Mouse (Mus musculus) 3134 (cell line): ENCODE measurements at regions not wholly inside any gene's neighbourhood (a gene's known extent, or its start where the extent isn't known, plus 50 kb on each side); places are given as distances from the start of the nearest gene placed in this dataset.
"Not testable (repeated sequence)": the region's sequence is repeated elsewhere in the genome, so short reads cannot be mapped to it uniquely, and the experiment has no call there.

Experiments
- DNase-seq: peaks from one replicate; pipeline ENCODE4 v3.0.0-alpha.2; 2011; ENCODE audit warnings: low spot score; ENCODE audit not compliant: insufficient read length; ENCODE audit errors: extremely low read depth

DNA sequence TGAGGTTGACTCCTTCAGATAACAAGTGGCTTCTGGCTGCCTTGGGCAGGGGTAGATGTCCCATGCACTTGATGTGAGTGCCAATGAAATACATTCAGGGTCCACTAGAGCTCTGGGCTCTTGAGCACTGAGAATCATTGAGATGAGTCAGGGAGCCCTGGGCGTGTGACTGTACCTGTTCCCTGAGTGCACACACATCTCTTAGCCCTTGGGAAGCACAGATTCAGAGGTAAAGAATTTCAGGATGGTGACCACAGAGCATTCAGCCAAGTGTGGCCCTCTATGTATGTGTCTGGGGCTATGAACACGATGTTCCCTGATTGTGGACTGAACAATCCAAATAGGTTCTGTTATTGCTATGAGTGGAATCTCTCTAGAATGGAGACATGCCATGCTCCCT lies 281.6 kb downstream of the Diras2 start:
- DNase-seq = peak; percentile 45

DNA sequence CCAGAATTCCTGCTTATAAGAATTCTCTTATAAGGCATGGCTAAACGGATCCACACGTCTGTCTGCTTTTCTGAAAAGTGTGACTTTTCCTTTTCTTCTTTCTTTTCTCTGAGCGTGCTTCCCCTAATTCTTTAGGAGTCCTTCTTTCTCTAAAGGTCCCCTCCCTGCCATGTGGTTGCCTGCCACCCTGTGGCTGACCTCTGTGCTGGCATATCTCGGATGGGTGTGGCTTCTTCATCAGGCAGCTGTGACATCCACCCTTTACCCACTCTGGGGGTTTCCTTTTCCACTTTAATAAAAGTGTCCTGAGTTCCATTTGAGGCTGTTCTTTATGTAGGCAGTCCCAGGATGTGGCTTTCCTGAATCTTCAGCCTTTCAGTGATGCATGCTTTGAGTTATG lies 280.7 kb downstream of the Diras2 start:
- no peak for DNase-seq

- DNase-seq = no peak
Measured at GRCm38 (mm10) chr13:52252303-52252702, 278.8 kb downstream of the Diras2 start.

DNA sequence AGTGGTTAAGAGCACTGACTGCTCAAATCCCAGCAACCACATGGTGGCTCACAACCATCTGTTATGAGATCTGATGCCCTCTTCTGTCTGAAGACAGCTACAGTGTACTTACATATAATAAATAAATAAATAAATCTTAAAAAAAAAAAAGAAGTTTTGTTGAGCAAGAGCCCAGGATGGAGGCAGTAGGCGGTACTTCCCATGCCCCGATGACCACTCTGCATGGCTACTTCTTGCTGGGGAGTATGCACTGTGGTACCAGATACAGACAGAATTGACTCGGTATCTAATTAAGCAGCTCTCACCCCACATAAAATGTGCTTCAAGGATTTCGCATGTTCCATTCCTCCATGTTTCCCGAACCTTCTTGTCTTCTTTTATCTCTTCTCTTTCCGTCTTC lies 278.4 kb downstream of the Diras2 start:
- not testable (repeated sequence) for DNase-seq

DNA sequence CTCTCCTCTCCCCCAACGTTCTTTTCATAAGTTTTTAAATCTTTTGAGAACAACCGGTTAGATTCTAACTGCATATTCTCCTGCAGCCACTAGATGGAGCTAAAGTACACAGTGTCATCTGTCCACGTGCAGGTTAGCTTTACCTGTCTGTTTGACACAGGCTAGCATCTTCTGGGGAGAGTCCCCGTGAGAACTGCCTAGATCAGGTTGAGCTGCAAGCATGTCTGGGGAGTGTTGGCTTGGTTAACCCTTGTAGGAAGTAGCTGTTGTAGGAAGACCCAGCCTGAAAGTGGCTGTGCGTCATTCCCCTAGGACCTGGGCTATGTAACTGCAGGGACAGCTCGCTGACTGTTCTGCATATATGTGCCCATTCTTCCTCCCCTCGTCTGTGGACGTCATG lies 277.9 kb downstream of the Diras2 start:
- no peak for DNase-seq

DNA sequence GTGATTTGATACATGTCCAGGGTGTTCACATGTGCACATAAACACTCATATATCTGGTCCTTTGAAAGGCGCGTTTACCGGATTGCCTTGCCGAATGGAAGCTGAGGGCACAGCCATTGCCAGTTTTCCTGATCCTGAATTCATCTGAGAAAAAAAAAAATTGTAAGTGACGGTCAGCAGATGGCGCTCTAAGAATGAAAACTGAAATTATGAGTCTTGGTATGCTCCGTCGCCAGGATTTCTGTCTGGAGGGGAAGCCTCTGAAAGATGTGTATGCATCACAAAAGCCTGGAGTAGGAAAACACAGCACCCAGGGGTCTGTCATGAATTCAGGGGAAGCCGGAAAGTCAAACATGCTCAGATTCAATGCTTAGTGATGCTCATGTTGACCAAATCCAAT lies 276.9 kb downstream of the Diras2 start:
- DNase-seq = no peak

DNA sequence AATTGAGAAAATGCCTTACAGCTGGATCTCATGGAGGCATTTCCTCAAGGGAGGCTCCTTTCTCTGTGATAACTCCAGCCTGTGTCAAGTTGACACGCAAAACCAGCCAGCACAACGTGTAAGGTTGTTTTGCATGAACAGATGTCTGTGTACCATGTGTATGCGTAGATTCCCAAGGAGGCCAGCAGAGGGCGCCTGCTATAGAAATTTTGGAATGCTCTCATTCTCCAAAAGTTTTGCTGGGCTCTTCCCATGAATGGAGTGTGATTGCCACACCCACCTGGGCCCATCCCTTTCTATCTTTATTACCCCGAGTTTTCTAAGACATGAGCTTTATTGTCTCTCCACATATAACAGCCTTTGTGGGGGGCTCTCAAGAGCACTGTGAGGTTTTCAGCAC lies 275.4 kb downstream of the Diras2 start:
- DNase-seq = no peak

DNA sequence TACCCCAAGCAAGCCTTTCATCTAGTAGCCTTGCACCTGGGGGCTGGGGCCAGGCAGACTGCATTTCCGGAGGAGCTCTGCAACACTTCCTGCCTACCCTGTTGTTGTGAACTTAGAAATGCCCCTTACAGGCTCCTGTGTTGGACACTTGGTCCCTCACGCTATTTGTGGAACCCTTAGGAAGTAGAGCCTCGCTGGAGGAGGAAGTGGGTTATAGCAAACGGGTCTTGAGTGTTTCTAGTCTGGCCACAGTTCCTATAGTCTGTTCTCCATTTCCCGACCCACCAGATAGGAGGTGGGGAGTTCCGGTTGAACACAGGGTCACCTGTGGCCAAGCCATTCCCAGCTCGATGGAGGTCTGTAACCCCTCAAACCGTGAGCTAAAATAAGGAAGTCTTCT lies 272.7 kb downstream of the Diras2 start:
- DNase-seq = no peak

DNA sequence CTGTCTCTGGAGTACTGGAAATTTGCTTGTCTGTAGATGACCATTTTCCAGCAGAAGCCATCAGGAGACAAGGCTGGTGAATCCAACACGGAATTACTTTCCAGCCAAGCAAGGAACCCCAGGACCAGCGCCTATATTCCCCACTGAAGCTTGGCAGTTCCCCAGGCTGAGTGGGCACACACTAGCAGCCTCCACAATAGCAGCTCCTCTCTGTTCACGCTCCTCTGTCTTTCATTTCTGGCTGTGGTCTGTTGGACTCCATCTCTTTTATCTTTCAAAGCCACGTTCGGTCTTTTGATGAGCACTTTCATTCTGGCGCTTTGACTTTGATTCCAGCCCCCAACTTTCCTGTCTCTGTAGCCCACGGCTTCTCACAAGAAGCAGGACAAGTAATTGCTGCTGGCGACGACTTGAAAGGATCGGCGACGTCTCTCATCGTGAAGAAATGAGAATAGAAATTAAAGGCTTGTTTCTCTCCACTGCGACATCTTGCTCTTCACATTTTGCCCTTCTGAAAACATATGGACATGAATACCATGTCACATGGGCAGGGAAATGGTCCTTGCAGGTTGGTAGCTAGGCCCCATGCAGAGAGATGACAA lies 268.0 kb downstream of the Diras2 start:
- no peak for DNase-seq

DNA sequence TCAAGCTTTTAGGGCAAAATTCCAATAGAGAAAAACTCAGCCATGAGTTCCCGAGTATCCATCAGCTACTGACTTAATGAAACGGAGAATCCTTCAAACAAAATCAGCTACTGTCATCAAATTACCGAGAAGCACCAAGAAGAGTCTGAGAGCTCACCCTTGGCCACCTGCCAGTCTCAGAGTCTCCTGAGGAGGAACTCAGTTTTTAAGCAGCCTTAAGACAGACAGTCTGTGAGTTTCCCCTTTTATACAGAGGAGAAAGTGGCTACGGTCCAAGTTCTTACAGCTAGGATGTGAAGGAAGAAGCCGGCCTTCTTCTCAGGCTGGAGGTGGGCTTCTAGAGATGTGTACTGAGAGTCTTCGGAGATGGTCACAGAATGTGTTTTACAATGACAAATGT lies 262.8 kb downstream of the Diras2 start:
- no peak for DNase-seq

DNA sequence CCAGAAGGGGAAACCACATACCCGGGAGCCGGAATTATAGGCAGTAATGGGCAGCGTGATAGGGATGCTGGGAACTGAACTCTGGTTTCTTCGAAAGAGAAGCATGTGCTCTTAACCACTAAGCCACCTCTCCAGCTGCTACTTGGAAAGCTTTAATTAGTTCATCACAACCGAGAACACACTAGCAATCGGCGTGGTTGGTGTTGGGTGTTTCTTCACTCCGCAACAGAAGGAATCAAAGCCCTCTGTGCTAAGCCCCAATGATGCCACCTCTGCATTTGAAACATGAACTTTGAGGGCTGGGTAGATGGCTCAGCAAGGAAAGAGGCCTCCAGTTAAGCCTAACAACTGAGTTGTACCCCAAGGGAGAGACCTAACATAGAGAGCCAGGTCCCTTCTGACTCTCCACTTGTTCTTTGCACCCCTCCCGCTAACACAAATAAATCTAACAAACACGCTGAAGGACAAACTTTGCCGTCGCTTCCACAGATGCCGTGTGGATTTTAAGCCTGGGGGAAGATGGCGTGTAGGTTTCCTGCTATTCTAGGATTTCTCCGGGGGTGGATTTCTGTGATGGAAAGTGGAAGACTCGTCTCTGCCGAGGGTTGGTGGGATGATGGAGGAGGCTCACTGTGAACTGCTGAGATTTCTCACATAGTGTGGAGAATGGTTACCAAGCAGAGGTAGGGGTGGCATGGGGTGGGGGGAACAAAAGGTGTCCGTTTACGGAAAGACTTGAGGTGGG lies 257.4 kb downstream of the Diras2 start:
- no peak for DNase-seq

DNA sequence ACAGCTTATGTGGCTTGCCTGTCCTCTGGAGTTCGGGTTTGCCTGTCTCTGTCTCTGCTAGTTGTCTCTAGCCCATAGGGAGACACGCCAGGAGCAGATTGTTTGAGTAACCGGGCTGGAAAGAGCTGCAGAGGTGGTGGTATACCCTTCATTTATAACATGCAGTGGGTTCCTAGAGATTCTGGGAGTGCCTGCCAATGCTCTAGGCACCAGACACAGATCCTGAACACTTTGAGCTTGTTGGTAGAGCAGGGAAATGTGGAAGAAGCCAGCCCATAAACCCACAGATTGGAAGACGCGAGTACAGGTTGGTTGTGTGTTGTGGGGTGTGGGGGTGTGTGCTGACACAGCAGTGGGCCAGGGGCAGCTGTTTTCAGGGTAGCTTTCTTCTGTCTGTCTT lies 255.9 kb downstream of the Diras2 start:
- DNase-seq = no peak

DNA sequence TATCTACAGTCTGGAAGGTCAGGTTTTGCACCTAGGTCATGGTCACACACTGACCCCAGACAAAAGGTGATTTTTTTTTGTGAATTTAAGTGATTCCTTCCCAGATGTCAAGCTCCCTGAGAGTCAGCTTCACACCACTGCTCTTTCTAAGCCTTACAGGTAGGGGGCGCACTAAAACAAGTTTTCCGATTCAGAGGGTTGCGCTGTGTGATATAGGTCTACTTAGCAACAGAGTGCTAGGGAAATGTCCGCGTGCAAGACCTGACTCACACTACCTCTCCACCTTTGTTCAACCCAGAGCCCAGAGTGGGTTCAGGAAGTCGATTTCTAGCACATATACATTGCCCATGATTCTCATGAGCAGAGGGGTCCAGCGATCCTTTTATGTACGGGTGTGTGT lies 255.4 kb downstream of the Diras2 start:
- no peak for DNase-seq

- peak; percentile 58 for DNase-seq
Measured at GRCm38 (mm10) chr13:52277195-52277594, 253.9 kb downstream of the Diras2 start.

GRCm38 (mm10) chr13:52278831-52279230 lies 252.2 kb downstream of the Diras2 start:
- DNase-seq = no peak

GRCm38 (mm10) chr13:52279281-52279969 lies 251.7 kb downstream of the Diras2 start:
- DNase-seq = peak; percentile 22

DNA sequence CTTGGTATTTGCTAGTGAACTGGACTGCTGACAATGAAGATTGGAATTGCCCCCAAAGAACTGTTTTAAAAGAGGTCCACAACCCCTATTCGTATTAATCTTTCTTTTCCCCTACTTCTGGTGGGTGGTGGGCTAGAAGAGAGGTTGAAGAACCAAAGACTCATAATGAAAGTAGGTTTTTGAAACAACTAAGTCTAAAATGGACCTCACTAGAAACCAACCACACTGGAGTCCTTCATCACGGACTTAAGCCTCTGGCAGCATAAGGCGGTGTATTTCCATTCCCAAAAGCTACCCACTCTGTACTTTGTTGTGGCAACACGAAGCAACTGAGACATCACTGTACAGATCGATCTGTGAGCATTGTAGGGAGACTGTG lies 251.1 kb downstream of the Diras2 start:
- DNase-seq = no peak

DNA sequence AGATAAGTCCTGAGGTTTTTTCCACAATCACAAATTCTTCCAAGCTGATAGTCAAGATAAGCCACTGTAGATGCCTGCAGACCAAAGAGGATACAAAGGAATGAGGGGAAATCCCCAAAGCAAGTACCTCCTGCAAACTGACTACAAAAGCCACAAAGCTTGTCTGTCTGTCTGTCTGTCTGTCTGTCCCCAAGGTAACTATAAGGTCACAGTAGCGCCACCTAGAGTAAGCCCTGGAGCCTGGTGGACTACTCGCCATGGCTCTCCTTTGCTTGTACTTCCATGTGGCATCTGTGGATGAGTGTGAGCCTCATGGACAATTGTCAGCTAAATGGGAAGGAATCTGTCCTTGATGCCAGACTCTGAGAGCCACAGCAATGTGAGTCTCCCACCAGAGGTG lies 249.8 kb downstream of the Diras2 start:
- no peak for DNase-seq

DNA sequence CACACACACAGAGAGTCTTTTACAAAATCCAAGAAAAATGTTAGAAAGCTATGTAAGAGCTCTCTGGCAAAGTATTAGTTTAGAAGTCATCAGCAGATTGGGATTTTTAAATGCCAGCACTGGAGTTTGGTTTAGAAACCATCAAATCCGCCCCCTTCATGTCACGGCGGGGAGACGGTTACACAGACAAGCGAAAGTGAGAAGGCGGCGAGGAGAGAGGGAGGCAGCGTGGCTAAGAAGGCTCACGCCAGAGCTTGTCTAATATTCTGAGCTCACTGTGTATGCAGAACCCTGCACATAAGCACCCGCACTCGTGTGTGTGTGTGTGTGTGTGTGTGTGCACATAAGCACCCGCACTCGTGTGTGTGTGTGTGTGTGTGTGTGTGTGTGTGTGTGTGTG lies 248.6 kb downstream of the Diras2 start:
- no peak for DNase-seq

DNA sequence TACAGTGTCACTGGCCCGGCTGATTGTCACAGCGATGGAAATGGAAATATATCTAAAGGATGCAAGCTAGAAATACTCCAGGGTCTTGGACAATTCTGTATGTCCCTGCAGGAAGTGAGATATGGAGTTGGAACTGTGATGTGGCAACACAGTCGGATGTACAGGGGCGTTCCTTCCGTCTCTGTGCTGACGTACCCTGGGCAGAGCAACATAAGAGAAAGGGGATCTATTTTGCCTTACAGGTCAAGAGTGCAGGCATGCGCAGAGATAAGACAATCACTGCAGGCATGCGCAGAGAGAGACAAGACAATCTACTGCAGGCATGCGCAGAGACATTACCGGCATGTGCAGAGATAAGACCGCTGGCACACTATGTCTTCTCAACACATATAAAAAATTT lies 247.6 kb downstream of the Diras2 start:
- DNase-seq = no peak

DNA sequence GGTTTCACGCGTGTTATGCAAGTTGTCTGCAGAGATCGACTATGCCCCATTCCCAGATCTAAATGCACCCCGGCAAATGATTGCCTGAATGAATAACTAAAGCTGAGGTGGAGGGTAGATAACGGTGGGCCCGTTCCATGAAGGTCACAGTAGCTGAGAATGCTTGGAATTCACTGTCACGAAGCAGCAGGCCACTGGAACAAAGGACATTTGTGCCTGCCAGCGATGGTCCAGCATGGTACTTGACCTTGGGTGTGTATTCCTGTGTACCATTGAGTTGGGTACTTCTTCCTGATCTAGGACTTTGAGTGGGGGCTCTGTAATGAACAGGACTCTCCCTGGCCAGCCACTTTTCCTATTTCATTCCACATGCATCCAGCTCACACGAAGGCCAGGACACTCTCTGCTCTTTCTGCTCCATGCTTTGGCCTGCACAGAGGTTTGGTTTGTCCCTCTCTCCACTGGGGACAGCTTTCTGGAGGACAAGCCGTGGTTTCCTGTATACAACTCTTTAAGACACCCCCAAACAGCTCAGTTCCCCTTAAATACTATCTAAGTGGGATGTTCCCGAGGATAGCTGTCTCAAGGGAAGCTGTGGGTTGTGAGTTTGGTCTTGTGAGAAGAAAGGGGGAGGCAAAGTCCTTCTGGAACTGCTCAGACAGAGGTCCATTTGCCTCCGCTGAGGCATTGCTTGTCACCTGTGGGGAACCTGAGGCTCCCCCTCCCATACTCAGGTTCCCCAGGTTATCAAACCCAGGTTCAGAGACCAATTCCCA lies 246.9 kb downstream of the Diras2 start:
- DNase-seq = no peak
